Mouse (Mus musculus) testis, postnatal 10 days (tissue): ENCODE measurements around the gene Cep55.

Source experiments
- DNase-seq: peaks from one replicate; pipeline ENCODE4 v3.0.0; 2021; ENCODE audit warnings: low spot score

Gene Cep55

DNA sequence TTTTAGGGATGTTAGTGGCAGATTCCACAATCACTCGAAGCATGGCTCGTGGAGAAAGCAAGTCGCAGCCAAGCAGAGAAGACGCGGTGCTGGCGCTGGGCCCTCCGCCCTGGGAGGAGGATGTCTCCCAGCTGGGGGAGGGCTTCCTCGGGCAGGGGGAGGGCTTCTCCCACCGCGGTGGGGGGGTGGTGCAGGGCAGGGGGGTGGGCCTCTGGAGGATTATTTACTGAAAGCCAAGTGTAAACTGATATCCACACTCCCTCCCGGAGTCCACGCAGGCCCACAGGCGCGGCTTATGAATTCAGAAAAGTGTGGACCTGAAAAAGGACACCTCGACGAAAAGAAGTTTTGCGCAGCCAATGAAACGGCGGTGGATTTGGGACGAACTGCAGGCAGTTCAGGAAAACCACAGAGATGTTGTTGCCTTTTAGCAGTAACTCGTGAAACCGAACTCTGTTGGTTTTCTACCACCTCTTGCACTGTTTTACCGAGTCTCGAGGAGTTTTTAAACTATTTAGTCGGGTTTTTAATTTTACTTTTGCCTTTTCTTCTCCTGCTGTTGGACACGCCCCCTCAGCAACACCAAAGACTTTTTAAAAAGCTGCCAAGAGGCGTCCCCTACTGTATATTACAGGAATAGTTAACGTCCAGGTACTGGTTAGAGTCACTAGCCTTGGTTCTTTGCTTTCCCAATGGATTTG lies 11.4 kb upstream of the Cep55 start, which contains the start of gene Myof:
Gene Myof, minus strand, starts transcription at position 297 of the 701 bp plus-strand sequence.
- DNase-seq: peak; percentile 81

DNA sequence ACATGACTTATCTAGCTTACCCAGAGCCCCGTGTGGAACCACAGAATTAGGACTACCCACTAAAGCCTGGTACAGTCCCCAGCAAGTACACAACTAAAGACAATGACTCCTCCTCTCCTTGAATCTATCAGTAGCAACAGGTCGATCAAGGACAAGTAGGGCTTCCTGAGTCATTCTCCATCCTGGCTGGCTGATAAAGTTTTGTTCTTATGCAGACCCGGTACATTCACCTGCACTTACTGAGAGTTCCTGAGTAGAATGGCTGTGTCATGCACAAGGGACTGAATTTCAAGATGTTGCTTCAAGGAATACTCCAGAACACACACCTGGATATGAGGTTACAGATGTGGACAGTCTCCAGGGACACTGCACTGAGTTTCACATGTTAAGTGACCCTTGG lies 9.6 kb upstream of the Cep55 start:
- no peak for DNase-seq

GRCm38 (mm10) chr19:38049686-38050085 lies 5.1 kb upstream of the Cep55 start:
- DNase-seq: no peak

DNA sequence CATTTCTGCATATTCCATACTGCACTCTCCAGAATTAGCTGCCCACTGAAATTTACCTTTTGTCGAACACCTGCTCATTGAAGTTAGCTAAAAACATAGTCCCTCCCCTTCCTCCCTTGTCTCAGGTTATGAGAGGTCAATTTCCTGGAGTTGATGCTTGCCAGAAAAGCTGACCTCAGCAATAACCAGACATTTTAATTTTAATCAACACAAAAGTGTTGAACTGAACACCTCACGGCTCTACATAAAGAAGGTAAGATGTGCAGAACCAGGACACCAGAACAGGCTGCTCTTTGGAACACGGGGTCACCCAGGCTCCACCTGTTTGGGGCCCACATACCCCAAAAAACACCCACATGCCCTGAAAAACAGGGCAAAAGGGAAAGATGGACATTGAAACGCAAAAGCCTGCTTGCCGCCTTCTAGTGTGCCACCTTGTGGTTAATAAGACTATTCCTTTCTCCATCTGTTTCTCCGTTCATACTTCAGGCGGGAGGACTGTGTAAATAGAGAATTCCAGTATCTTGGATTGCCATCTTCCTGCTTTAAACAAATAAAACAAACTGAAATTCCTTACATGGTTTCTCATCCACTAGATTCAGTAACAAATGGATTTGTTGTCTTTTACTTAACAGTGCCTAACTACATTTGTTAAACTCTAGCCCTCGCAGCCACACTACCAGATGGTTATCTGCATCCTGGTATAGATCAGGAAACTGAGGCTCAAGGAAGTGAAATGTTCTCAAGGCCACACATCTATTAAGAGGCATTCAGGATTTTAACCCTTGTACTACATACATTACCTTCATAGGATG lies 1.4 kb upstream of the Cep55 start:
- DNase-seq: no peak

- peak; percentile 92 for DNase-seq
Measured at GRCm38 (mm10) chr19:38054149-38054719, 577 bp upstream of the Cep55 start.

DNA sequence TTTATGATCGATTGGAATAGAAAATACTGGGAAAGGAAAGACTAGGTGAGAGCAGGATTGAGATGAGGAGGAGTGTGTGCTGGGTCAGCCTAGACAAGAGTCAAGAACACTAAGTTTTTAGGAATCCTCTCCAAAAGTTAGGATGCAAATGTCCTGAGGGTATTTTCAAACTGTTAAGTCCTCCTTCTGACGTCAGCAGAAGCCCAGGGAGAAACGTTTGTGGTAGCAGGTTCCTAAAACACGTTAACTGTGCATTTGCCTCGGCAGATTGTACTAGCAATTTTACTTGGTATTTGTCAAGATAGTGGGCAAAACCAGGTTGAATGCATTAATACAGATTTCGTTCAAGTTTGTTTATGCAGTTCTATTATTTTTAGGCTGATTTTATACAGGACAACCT lies 987 bp downstream of the Cep55 start:
- DNase-seq: no peak

DNA sequence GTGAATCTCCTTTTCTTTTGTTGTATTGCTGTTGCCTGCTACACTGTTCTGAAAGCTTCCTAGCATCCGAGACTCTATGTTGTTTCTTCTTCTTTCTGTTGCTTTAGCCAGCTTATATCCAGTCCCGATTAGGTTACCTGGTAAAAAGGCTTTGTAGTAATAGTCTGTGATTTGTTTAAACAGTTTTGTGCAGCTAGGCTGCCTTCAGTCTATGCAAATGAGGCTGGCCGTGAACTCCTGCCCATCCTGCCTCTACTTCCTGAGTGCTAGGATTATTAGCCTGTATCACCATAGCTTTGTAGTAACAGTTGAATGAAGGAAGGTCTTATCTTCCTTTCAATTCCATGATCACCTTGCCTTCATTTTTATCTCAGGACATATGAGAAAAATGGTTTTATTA lies 1.5 kb downstream of the Cep55 start:
- DNase-seq: no peak

GRCm38 (mm10) chr19:38056931-38057330 lies 2.1 kb downstream of the Cep55 start:
- DNase-seq: no peak

- no peak for DNase-seq
Measured at GRCm38 (mm10) chr19:38063201-38063600, 8.4 kb downstream of the Cep55 start.

DNA sequence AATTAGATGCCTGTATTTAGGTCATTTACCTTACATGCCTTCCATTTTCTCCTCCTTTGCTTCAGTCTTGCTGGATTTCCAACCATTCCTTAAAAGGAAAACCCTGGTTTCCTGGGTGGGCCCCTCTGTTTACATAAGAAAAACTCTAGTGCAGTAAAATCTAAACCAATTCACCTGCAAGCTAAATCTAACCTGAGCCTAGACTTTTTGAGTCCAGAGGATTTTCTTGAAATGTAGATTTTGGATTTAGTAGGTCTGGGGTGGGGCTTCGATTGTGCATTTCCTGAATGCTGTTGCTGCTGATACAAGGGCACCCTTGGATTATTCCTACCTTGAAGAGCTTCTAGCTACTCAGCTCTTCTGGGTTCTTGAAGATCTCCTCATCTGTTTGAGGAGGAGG lies 9.2 kb downstream of the Cep55 start:
- DNase-seq: no peak

DNA sequence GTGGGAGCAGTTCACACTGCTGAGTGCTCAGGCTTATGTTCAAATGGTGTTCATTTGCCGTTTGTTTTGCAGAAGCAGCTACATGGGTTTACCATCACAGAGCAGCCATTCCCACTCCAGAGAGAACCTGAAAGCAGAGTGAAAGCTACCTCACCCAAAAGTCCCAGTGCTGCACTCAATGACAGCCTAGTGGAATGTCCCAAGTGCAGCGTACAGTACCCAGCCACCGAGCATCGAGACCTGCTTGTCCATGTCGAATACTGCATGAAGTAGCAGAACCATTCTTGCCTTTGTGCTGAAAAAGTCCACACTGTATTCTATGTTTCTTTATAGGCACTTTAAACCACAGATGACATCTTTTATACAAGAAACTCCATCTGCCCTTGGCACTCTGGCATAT lies 18.4 kb downstream of the Cep55 start:
- DNase-seq: no peak

DNA sequence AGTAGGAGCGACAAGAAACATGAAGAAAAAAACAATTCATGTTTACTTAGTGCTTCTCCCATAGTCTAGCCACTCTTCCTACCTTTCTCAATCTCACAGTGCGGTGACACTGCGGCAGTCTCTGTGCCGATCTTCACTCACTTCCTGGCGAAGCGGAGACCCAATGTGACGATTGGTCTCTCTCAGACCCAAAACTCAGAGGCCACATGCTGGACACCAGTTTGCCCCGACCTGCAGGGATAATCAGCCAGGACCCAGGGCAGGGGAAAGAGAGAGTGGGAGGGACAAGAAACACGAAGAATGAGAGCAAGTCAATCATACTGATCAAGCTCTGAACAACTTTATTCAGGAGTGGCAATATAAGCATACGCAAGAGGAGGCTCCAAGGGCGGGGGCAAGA lies 20.2 kb downstream of the Cep55 start:
- no peak for DNase-seq

- DNase-seq: no peak
Measured at GRCm38 (mm10) chr19:38076251-38076650, 21.4 kb downstream of the Cep55 start.

DNA sequence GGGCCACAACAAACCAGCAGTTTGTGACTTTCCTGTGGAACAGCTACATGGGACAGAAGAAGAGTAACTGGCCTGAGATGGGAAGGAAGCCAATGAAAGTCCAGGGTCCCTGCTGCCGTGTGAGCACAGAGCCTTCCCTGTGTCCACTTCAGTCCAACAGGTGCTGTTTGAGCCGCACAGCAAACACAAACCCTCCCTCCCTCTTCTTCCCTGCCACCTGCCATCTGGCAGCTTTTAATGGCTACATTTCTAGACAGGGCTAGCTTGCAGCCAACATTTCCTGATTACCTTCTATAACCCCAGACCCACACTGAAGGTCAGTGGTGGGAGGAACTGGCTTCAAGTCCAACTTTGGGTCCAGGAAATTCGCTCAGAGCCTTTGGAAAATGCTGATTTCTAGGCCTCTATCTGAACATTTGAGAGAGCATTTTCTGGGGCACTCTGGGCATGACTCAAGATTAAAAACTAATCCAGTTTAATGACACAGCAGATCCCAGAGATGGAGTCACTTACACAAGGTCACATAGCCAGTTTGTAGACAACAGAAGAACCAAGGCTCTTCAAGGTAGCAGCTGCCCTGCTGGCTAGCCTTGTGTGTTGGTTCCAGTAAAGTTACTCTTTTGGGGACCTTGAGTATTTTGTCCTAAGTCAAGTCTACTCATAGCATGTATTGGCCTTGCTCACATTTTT lies 23.2 kb downstream of the Cep55 start:
- no peak for DNase-seq

DNA sequence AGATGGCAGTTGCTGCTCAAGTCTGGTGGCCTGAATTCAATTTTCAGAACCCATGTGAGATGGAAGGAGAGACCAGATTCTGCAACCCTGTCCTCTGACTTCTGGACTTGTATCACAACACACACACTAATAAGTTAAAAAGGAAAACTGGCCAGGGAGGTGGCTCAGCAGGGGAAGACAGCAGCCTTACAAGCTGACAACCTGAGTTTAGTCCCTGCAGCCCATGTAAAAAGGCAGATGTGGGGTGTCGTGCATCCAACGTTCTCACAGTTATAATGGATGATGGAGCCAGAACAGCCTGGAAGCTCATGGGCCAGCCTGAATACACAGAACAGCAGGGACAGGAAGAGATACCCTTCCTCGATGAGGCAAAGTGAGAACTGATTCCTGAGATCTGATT lies 26.6 kb downstream of the Cep55 start:
- no peak for DNase-seq

DNA sequence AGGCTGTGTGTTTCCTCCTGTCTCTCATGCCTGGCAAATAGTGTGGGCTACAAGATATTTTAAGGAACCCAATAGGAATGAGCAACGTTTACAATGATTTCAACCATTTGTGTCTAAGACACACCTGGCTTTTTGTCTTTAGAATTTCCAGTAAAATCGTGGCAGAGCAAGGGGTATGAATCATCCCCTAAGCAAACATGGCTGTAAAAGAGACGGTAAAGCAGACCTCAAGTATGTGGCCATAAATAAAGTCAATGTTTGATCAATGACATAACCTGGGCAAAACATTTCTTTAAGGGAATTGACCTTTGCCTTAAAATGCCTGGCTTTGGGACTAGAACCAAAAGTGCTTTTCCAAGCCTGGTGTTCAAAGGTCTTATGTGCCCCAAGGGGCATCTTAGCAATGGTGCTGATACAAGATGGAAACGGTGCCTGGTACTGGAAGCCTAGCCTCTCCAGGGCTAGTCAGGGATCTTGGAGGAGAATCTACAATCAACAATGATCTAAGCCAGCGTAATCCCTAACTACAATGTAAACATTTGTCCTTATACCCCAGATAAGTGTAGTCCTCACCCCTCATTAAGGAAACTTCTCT lies 28.2 kb downstream of the Cep55 start:
- DNase-seq: no peak

DNA sequence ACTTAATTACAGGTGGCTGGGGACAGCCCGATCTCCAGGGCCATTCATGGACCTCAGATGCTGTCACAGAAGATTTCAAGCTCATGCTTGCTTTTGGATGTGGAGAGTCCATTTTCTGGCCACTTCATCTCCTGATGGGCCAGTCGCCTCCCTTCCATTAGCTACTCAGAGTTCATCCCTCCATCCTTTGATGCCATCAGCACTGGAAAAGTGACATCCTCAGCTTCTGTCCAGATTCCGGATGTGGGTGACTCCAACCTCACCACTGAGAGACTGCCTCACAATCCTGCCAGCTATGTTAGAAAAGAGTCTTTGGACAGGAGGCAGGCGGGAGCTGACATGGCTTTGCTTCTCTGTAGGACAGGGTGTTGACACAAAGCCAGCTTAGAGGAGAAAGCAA lies 31.0 kb downstream of the Cep55 start:
- DNase-seq: no peak

GRCm38 (mm10) chr19:38086948-38087551 lies 32.2 kb downstream of the Cep55 start:
- DNase-seq: peak; percentile 75

- no peak for DNase-seq
Measured at GRCm38 (mm10) chr19:38089358-38089757, 34.5 kb downstream of the Cep55 start.

DNA sequence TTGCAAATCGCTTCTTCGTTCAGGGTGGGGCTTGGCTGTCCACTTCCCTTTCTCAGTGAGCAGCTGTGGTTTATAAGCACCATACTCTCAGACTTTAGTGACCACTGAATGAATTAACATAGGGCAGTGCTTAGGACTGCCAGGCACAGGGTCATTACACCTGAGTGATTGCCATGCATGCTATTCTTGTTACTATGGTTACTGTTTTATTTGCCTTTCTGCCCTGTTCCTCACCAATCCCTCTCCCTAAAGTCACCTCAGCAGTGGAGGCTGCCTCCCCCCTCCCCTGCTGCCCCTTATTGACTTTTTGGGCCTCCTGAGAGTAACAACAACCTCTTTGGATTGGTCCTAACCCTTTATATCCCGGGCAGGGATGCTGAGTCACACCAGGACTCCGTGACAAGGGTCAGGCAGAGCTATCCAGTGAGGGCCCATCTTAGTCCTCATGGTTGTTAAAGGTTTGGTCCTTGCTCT lies 36.7 kb downstream of the Cep55 start:
- no peak for DNase-seq

DNA sequence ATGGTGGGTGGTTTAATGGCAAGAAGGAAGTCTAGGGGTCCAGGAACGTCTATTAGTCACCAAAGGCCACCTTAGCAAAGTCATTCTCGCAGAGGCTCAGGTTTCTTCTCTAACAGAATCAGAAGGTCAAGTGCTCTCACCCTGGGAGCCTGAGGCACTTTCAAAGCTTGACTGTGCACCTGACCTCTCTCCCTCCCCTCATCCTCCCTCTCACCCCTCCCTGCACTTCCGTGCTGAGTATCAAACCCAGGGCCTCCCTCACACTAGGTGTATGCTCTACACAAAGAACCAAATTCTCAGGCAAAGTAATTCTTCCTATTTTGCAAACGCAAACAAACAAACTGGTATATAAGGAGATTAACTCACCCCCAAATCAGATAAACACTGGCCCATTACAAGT lies 41.4 kb downstream of the Cep55 start:
- DNase-seq: no peak
